Mouse (Mus musculus) adrenal gland, postnatal 4 days (tissue): ENCODE measurements around the gene Slc38a1. TPM values are rescaled to one million over a fixed set of nuclear protein-coding genes. Genes with fewer than 3 reads are reported as not detected.

Experiments used
- DNase-seq, 2 experiments: peaks; one replicate each; pipeline ENCODE4 v3.0.0; 2021 to 2022; ENCODE audit warnings: low spot score in 2 of 2, mixed read lengths in 2 of 2
- total RNA-seq, 2 experiments: library from RNA; stranded (reverse); gene quantifications; 2 replicates each; pipeline ENCODE4 v1.2.3; 2021

Slc38a1 gene
- total RNA-seq, 2 experiments from 2014 or later: 58.0 to 64.5 TPM

DNA sequence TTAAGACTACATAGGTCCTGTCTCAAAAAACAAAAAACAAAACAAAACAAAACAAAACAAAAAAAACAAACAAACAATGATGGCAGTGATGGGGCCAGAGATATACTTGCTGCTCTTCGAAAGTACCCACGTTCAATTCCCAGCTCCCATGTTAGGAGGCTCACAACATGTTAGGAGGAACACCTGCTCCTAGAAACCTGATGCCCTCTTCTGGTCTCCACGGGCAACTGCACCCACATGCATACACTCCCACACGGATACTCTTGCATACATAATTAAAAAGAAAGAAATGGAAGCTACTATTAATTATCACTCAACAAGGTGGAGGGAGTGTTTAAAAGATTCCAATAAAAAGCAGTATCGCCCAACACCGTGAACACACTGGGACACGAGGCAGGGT lies 20.3 kb downstream of the Slc38a1 start:
- no peak for DNase-seq

DNA sequence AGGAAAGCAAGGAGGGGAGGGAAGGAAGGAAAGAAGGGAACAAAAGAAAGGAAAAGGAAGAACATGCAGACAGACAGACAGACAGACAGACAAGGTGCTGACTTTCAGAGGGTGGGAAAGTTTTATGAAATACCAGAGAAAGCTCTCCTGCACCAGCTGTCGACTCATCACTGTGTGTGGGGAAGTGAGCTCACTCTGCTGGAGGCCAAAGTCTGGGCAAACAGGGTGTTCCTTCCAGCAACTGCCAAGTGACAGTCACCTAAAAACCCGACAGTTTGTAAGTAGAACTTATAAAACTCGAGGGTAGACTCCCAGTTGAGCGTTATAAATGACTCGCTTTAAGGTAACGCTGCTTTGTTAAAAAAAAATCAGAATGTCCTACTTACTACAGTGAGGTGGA lies 21.0 kb downstream of the Slc38a1 start:
- no peak for DNase-seq

DNA sequence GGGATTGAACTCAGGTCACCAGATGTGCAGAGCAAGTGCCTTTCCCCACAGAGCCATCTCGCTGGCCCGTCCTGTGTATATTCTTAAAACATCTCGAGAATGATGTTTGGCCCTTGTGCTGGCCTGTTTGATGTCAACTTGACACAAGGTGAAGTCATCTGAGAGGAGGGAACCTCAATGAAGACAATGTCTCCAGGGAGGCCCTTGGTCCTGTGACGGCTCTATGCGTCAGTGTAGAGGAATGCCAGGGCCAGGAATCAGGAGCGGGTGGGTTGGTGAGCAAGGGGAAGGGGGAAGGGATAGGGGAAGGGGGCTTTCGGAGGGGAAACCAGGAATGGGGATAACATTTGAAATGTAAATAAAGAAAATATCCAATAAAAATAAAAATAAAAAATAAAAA lies 25.2 kb downstream of the Slc38a1 start:
- DNase-seq: no peak

DNA sequence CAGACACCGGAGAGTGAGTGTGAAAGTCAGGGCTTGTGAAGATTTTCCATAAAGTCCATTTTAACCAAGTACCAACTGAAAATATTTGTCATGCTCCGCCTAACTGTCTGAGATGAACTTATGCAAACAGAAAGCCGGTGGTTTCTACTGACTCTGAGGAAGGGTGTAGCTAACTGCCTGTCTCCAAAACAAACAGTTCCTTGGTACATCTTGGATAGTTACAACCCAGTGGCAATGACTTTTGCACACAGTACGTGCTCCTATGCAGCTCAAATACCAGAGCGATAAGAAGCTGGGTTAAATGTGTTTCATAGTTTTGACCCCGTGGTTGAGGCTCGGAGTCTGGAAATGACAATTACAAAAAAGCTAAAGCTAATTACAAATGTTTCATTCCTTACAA lies 34.0 kb downstream of the Slc38a1 start:
- DNase-seq: no peak

DNA sequence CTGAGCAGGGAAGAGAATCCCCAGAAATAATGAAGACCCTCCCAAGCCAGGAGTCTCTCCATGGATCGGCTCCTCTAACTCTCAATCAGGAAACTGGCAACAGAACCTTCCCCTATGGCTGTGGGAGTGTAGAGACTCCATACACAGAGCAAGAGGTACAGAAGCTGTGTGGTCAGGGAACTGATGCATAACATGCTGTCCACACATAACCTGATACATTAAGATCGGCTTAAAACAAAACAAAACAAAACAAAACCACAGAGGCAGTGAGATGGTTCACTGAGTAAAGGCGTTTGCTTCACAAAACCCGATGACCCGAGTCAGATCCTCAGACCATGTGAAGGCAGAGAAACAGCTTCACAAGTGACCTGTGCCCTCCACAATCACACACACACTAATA lies 35.3 kb downstream of the Slc38a1 start:
- no peak for DNase-seq

DNA sequence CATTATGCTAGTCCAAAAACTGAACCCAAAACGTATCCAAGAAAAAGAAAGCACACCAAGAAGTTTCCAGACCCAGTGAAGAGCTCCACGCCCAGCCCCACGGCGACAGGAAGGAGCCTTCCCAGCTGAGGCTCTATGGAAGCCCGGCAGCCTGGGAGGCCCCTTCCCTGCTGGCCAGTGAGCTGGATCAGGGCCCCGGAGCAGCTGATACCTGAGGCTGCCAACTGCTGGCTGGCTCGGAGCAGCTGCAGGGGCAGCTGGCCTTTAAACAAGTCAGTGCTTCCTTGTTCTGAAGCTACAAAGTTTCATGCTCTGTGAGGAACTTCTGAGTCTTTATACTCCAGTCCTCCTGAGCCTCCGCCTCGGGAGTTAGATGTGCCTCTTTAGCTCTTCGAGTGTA lies 38.4 kb downstream of the Slc38a1 start:
- no peak for DNase-seq

DNA sequence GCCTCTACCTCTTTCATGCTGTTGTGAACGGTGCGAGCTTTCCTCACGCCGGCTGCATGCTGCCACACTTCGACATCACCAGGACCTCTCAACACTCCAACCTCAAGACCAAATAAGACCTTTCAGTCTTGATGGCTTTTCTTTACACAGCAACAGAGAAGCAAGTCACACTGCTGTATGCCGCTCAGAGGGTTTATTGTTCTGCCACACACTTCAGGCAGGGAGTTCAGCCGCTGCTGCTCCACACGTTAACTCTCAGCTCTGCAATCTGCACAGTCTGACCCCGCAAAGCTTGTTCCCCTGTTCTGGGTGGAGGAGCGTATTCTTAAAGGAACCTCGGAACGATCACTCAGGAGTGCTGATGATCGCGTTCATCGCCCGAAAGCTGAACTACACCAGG lies 40.7 kb downstream of the Slc38a1 start:
- DNase-seq: no peak

DNA sequence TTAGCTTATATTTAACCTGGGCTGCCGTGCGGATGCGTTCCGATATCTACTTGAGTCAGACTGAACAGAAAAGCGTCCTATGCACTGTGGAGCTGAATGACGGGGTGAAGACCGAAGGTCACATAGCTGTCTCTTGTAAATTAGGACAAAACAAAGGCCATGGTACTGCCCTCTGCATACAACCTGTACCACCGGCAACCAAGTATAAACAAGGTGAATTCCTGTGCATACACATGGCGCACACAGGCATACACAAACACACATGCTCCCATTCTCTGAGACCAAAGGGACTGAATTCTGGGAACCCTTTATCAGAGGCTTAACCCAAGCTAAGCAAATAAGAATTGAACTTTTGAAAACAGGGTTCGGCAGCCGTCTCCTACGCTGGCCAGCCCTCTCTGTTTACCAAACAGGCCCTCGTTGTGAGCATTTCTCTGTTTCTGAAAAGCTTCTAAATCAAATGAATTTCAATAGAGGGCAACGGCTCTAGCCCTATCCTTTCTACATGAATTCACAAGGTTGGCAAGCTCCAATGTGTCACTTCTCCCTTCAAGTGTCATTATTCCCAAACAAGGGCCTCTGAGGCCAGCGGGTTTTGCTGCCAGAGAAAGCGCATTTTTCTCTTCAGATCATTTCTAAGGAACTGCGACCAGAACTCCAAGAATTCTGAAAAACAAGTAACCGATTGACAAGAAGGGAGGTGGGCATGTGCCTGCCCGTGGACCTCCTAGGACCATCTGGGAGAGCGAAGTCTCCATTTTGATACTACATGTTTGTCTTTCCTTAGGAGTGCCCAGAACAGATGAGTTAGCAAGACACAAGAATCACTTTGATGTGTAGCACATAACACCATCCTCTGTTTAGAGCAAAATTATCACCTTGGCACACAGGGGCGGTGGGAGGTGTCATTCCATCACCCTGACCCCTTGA lies 42.6 kb downstream of the Slc38a1 start:
- no peak for DNase-seq

DNA sequence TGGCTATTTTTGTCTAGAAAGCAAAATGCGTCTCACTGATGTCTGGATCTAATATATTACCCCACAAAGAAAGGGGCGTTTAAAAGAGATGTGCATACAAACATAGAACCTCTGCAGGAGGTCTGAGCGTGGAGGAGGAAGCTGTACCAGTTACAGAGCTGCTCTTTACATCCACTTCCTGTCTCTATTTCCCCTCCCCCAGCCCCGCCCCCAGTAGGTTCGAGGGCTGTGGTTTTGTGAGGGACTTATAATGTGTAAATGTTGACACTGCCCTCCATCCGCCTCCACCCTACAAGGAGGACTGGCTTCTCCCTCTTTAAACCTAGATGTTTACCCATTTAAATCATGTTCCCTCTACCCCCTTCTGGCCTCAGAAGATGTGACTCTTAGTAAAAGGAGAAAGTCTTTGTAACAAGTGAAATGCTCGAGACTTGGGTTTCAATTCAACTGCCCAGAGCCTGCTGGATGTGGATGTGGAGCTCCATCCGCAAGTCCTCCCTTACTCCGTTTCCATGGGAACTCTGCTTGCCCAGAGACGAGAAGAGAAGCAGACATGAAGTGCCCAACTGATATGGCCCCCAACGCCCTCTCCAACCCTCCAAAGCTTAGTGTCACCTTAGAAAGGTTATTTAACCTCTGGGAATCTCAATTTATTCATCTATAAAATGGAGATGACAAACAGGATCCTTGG lies 43.7 kb downstream of the Slc38a1 start:
- DNase-seq: no peak

DNA sequence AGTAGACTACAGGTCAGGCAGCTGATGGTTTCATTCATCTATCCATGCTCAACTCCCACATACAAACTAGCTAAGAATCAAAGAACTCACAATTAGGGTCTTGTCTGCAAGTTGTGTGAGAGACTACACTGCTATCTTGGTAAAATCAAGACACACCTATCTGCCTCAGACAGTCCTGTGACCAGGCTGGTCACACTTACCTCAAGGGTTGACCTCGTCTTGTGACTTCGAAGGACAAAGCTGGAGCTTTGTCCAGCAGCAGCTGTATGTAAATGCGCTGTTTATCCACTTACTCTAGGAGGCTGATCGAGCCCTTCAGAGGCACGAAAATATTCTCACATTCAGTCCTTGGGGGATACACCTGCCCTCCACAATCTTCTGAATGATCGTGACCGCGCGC lies 45.6 kb downstream of the Slc38a1 start:
- DNase-seq: no peak

DNA sequence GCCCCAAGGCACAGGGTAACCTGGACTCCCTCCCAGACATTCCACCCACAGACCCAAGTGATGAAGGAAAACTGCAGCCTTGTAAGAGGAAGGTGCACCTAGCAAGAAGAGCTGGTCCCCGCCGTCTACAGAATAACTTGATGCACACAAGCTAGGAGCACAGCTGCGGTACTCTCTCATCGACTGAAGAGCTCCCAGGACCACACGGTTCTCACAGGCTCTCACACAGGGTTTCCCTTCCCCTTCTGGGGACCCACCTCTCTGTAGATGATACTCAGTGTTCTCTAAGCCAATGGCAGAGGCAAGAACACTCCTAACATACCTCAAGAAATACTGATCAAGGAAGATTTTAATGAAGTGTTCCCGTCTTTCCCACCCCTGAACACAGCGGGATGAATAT lies 48.4 kb downstream of the Slc38a1 start:
- no peak for DNase-seq

DNA sequence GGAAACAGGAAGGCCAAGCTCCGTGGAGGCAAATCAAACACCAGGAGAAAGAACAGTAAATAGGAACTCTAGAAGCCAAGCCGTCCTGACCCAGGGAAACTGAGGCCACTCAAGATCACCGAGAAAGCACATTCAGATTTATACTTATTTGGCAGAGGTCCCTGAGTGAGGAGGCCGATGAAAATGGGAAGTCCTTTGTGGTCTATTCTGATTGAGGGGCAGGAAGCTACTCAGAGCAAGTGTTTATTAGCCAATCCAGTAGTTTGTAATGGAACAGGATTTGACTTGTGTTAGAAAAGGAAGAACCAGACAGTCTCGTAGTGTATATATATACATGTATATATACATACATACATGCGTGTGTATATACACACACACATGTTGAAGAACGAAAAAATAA lies 48.8 kb downstream of the Slc38a1 start:
- DNase-seq: no peak

DNA sequence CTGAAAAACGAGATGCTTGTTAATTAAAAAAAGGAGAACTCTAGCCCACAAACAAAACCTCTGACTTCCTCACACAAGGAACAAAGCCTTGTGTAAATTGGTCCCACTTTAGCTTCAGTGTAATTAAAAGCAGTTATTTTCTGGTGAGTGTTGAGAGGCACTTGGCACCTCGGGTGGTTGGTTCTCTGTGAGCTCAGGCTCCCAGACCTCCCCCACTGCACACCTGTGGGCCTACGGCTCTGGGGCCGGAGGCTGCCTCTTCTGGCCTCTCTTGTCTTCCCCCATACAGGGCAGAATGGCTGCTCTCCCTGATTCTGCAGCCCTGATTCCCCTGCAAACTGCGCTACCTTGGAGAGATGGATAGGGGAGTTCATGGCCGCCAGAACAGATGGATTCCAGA lies 49.3 kb downstream of the Slc38a1 start:
- DNase-seq: no peak

DNA sequence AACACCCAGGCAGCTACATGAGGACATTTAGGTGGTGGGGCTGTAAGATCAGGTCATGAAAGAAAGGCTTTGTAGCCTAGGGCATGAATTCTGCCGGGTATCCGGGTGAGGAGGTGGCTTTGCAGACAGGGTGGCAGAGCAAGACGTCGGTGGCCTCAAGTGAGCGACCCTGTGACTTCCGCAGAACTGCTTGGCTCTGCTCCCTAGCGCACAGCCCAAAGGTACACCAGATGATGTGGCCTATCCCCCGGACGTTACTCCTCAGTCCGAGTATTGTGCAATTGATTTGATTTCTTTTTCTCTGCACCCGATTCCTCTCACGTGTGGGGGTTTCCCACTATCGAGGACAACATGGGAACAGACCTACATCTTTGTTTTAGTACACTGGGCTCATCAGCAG lies 49.7 kb downstream of the Slc38a1 start:
- no peak for DNase-seq

DNA sequence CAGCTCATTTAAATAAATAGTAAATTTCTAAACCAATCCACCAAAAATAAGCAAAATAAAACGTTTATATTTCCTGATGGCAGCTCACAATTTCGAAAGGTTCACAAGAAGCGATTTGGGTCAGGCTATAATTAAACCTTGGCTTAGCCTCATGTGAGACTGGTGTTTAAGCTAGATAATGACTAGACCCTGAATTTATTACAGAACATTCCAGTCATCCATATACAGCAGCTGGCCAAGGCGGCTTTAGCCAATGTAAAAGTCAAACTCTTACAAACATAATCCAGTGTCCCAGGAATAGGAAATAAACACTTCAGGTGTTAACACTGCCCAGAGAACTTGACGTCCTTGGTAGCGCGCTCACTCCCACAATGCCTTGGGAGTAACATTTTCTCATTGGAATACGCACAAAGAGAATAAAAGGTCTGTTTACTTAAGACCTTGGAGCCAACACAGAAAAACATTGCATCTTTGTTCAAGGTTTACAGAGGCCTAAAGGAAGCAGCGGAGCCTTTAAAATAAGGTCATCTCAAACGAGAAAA lies 50.8 kb downstream of the Slc38a1 start:
- no peak for DNase-seq

DNA sequence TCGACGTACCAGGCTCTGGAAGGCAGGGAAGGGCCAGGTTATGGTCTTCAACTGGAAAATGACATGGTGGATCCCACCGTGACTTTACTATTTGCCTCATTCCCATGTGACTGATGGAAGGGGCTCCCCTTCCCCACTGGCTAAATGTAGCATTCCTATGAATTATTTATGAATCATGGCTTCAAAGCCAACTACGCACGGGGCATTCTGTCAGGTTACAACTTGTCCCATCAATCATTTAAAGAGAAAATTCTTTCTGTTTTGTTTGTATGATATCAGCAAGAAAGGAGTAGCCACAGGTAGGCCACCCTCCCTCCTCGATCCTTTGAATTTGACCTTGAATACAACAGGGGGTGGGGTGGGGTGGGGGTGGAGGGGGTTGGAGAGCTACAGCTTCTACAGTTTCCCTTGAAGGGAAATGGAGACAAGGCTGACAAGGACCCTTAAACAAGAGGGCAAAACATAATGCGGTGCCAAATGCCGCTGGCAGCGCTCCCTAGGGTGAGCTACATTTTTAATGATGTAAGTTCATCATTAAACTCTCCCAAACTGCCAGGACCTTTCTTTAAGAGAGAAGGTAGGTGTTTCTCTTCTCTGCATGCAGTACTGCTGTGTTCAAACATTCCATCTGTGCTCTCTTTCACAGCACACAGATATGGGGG lies 53.6 kb downstream of the Slc38a1 start:
- no peak for DNase-seq

DNA sequence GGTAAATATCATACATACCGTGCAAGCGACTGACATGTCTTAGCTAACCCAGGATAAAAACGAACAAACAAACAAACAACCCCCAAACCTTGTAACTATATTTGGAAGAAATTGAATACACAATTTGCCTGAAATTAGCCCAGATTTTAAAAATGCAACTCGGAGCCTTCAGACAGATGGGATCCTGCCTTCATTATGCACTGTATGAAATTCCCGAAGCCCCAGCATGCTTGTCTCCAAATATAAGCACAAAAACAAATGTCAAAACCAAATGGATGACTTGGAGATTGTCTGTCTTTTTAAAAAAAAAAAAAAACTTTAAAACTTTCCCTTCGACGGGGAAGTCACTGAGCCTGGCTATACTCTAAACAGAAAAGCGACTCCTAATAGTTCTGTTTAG lies 54.7 kb downstream of the Slc38a1 start:
- DNase-seq: no peak

DNA sequence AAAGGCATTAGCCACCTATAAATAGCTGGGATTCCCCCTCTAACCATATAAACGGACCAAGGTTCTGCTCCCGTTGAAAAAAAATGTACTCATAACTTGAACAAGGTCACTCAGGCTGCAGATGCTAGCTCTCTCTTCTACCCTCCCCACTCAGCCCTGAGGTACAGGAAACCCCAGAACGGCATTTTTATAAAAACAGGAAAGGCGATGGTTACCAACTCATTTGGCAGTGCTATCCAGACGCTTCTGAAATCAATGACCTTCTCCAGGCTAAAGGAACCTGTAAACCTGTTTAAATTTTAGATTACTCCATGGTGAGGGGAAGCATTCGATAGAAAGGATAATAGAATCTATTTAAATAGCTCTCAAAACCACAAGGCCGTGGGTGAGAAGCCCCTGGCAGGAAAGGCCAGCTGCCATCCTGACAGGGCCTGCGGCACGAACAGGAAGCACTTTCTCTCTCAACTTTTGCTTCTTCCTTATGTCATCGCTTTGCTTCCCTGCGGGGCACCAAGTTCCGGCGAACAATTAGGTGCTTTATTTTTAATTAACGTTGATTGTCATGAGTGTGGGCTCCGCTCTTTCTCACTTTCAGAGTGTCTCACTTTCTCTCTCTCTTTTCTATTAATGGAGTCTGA lies 59.2 kb downstream of the Slc38a1 start:
- DNase-seq: no peak

DNA sequence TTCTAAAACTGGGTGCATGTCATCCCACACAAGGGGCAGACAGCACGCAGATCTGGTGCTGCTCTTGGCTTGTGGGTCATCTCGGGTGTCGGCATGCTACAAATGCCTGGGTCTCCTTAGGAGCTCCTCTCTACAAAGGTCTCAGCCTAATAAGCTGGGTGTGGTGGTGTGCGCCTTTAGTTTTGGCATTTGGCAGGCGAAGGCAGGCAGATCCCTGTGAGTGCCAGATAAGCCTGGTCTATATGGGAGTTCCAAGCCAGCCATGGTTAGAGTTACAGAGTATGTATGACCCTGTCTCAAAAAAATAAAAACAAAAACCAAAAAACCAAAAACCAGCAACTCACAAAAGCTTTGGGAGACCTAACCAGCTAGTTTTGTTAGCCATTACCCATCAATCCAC lies 65.7 kb downstream of the Slc38a1 start:
- no peak for DNase-seq

DNA sequence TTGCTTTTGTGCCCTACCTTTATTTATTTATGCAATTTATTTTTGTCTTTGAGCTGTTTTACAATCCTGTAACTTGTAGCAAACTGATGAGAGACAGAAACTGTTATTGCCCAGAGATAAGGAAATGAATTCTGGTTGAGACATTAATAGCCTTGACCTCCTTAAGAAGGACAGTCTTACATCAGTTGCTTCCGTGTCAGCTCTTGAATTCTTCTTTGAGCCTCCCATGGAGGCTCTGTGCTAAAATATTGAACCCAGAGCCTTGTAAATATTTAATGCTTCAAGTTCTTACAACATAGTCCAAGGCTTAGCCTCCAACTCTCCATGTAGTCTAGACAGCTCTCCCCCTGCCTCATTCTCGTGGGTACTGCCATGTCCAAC lies 73.7 kb downstream of the Slc38a1 start:
- DNase-seq: no peak

DNA sequence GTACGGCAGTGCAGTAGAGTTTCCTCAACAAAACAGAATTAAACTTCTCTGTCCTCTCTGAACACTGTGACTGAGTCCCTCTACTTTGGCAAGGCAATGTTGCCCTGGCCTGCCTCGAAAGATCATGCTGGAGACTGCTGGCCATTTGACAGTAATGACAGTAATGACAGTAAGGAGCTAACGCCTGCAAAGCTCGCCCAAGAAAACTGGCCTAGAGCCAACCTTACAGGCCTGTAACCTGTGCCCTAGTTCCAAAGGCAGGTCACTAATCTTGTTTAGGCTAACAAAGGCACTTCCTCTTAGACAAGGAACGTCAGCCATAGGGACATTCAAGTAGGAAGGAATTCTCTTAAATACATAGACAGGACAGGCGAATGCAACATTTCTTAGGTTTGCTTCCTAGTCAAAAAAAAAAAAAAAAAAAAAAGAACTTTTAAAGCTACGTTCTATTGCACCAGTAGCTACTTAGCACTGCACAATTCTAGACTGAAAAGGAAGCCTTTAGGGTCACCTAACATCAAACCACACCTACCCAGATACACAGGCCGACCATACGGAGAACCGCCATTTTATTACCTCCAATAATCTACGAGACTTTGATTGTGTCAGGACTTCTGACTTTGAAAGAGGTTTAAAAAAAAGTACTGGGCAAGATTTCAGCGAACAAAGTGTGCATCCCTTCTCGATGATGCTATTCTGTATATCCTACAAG lies 74.3 kb downstream of the Slc38a1 start:
- no peak for DNase-seq
